8 mouse cellular contexts compared by ENCODE assay signal in genomic region chr11:115181913-115182638, GRCm38 (mm10). TPM values are rescaled to one million over a fixed set of nuclear protein-coding genes. Genes with fewer than 3 reads are reported as not detected.
A peak's percentile ranks its signal among the peaks of the same experiment; 100 is the strongest.
DNase-seq lines count a peak whose midpoint lies in the region; ATAC-seq lines count a peak whose summit lies in the region.

No protein-coding gene starts in this region.

- no peak for ATAC-seq in cerebellum, adult (ENCODE audit: insufficient number of reproducible peaks, low FRiP score, low TSS enrichment)

- DNase-seq in cerebellum, adult 11 months = peak; percentile 80
- peak; percentile 74 for DNase-seq in Muller cell, postnatal 12 days (ENCODE audit: inconsistent ontology term)
- peak; percentile 93 to 96 for DNase-seq in cerebellum, postnatal 10 days
- peak; percentile 75 to 77 for DNase-seq in gastrocnemius, postnatal 36 days
- DNase-seq in kidney, postnatal 25 days = peak; percentile 85 to 89
- peak; percentile 89 for DNase-seq in lung, postnatal 36 days
- DNase-seq in spleen, adult 18-20 months = peak; percentile 72 to 90

- intact Hi-C loops in gastrocnemius, postnatal 36 days (cut with DNase I) = loop anchor here (1.0 kb wide), 1 partner anchor 21 kb away; no protein-coding TSS in a partner anchor

RNA-seq across cellular contexts. Expression of gene Tmem104, which starts 5.2 kb away (rescaled TPM):
- total RNA-seq in gastrocnemius, postnatal 36 days (2021) = 1 to 10 TPM; 4.5 to 6.0 TPM

RNA-seq across cellular contexts. Expression of gene Nat9, which starts 5.6 kb away (rescaled TPM):
- total RNA-seq in gastrocnemius, postnatal 36 days (2021) = 10 to 100 TPM; 10.6 to 12.9 TPM

RNA-seq across cellular contexts. Expression of gene Slc9a3r1, which starts 18.9 kb away (rescaled TPM):
- total RNA-seq in gastrocnemius, postnatal 36 days (2021) = 1 to 10 TPM; 2.3 to 3.1 TPM

RNA-seq across cellular contexts. Expression of gene Cd300lf, which starts 48.3 kb away (rescaled TPM):
- total RNA-seq in gastrocnemius, postnatal 36 days (2021) = not detected
